Comparison of ENCODE assay signal across 10 mouse cellular contexts in genomic region chr13:58601201-58601855, GRCm38 (mm10). TPM values are rescaled to one million over a fixed set of nuclear protein-coding genes. Genes with fewer than 3 reads are reported as not detected.
A peak's percentile ranks its signal among the peaks of the same experiment; 100 is the strongest.
DNase-seq lines count a peak whose midpoint lies in the region; ATAC-seq and TF ChIP-seq lines count a peak whose summit lies in the region.
"Had no signal": no experiment of that assay in that cellular context is flagged by ENCODE, and none has a peak within 500 bp of the region (broad histone marks: within the 10 kb centered on the region; RNA-seq: fewer than 3 reads in every experiment).

No protein-coding gene starts in this region.

- H3K4me3 ChIP-seq in heart, embryonic 16.5 days (ENCODE audit: low read length) = no peak overlapping the region
- no peak overlapping the region for H3K4me3 ChIP-seq in lung, adult 2 months (replicated peaks; ENCODE audit: extremely low read depth, low read depth, low read length)

- no peak overlapping the region for H3K4me2 ChIP-seq in heart, embryonic 16.5 days (ENCODE audit: low read depth, low read length)

- 29% methylated on average over 10 of the region's 10 CpGs for WGBS in heart, embryonic 16.5 days
- 29% methylated on average over 10 of the region's 10 CpGs for WGBS in lung, adult 2 months

- H3K27ac ChIP-seq in heart, embryonic 16.5 days (ENCODE audit: low read length) = no peak overlapping the region

- H3K36me3 ChIP-seq in heart, embryonic 16.5 days (ENCODE audit: control insufficient read depth, insufficient read depth) = no peaks in the 10 kb centered on the region

- TF ChIP-seq POLR2A in lung, adult 2 months (IDR thresholded peaks at IDR 0.05; ENCODE audit: borderline replicate concordance, extremely low read depth, low read depth, low read length) = no peak

- peaks cover 7% of the 10 kb centered on the region for H3K4me1 ChIP-seq in heart, embryonic 16.5 days (ENCODE audit: control insufficient read depth, insufficient read depth, low read length)
- H3K4me1 ChIP-seq in lung, adult 2 months (ENCODE audit: control insufficient read depth, insufficient read depth, low read length) = no peaks in the 10 kb centered on the region

- H3K27me3 ChIP-seq in heart, embryonic 16.5 days (ENCODE audit: control insufficient read depth, insufficient read depth, low read length) = no peaks in the 10 kb centered on the region

- TF ChIP-seq CTCF in lung, adult 2 months (IDR thresholded peaks at IDR 0.05; ENCODE audit: insufficient read depth, low read length) = no peak

- H3K9ac ChIP-seq in heart, embryonic 16.5 days (ENCODE audit: low read length) = no peak overlapping the region

- peak; percentile 52 for ATAC-seq in heart, embryonic 16.5 days (replicated peaks; ENCODE audit: extremely low read depth, insufficient read depth, low FRiP score)
- ATAC-seq in monocyte, adult 5-6 weeks (replicated peaks; ENCODE audit: insufficient number of reproducible peaks, low FRiP score, low TSS enrichment, poor library complexity, severe bottlenecking) = no peak

- DNase-seq in kidney, adult 9 months = peak; percentile 12
- no peak for DNase-seq in kidney, adult 11 months
- DNase-seq in adrenal gland, adult 8-10 months = peak; percentile 76
- DNase-seq in skeletal muscle tissue, adult 2 months (ENCODE audit: low read depth, low spot score) = peak; percentile 39
- DNase-seq in thymus, postnatal 25 days = no peak
- no peak for DNase-seq in lung, adult 2 months
- DNase-seq: cerebellum, postnatal 25 days; midbrain, embryonic 14.5 days had no signal

- H3K9me3 ChIP-seq in heart, embryonic 16.5 days (replicated peaks; ENCODE audit: control insufficient read depth, low read length) = no peaks in the 10 kb centered on the region

RNA-seq across cellular contexts. Expression of gene Slc28a3, which starts 9.3 kb away (rescaled TPM):
- total RNA-seq in adrenal gland, adult 8-10 months (2022) = not detected
- polyA plus RNA-seq in heart, embryonic 16.5 days (2015; fragmentation: Nextera tagmentation; extraction: Ambion mirVana) = not detected in 2 replicates
- not detected in 3 replicates for total RNA-seq in monocyte, adult 5-6 weeks (2017)
- 0.26 and 2.0 TPM in 2 replicates for polyA plus RNA-seq in lung, adult 2 months (2012; rRNA removed)
- polyA plus RNA-seq: midbrain, embryonic 14.5 days had no signal

Comparison
In these comparisons a context has a peak if more than half of its experiments do, and no peak if none do; other contexts are left out.
1. DNase-seq: peak in kidney, adult 9 months (single experiment), adrenal gland, adult 8-10 months (single experiment) and skeletal muscle tissue, adult 2 months (single experiment); none in kidney, adult 11 months (single experiment), thymus, postnatal 25 days (single experiment) and lung, adult 2 months (single experiment).